Mouse (Mus musculus): Measurements from ENCODE around the gene Eif4a3. TPM values are rescaled to one million over a fixed set of nuclear protein-coding genes. Genes with fewer than 3 reads are reported as not detected.
A peak's percentile ranks its signal among the peaks of the same experiment; 100 is the strongest.
"Not testable (repeated sequence)": the region's sequence is repeated elsewhere in the genome, so short reads cannot be mapped to it uniquely, and the experiment has no call there.

Eif4a3 gene
- polyA plus RNA-seq, 1 experiment from 2014 or later, result 266 TPM

GRCm38 (mm10) chr11:119314252-119314936 is 14.5 kb upstream of the Eif4a3 start:
- WGBS, result 84% methylated on average over 17 of the region's 17 CpGs
- no peak overlapping the region for H3K4me3 ChIP-seq
- ATAC-seq (replicated peaks), result no peak
- H3K4me1 ChIP-seq, result no peaks in the 10 kb centered on the region
- H3K9me3 ChIP-seq, result no peaks in the 10 kb centered on the region
- H3K4me2 ChIP-seq, result no peak overlapping the region
- no peaks in the 10 kb centered on the region for H3K27me3 ChIP-seq (replicated peaks)
- no peak overlapping the region for H3K9ac ChIP-seq
- H3K36me3 ChIP-seq (replicated peaks), result no peaks in the 10 kb centered on the region
- H3K27ac ChIP-seq, result no peak overlapping the region

- Histone ChIP-seq H3K27me3 (replicated peaks) (no peaks in the 10 kb centered on the region), H3K4me2 (no peak overlapping the region), H3K9me3 (no peaks in the 10 kb centered on the region), H3K27ac (no peak overlapping the region), H3K9ac (no peak overlapping the region), H3K4me3 (no peak overlapping the region), H3K36me3 (replicated peaks) (no peaks in the 10 kb centered on the region), H3K4me1 (no peaks in the 10 kb centered on the region)
- no peak for ATAC-seq (replicated peaks)
- 21% methylated on average over 10 of the region's 10 CpGs for WGBS
Measured at GRCm38 (mm10) chr11:119310621-119311020, 10.7 kb upstream of the Eif4a3 start.

GRCm38 (mm10) chr11:119307916-119308315 is 8.0 kb upstream of the Eif4a3 start:
- no peak for ATAC-seq (replicated peaks)
- WGBS, result 32% methylated on average over 11 of the region's 11 CpGs
- Histone ChIP-seq H3K9me3 (no peaks in the 10 kb centered on the region), H3K36me3 (replicated peaks) (no peaks in the 10 kb centered on the region), H3K4me2 (no peak overlapping the region), H3K9ac (no peak overlapping the region), H3K27me3 (replicated peaks) (no peaks in the 10 kb centered on the region), H3K4me3 (no peak overlapping the region), H3K4me1 (no peaks in the 10 kb centered on the region), H3K27ac (no peak overlapping the region)

GRCm38 (mm10) chr11:119307658-119307867 is 7.7 kb upstream of the Eif4a3 start, which contains the start of gene Card14:
Gene Card14, plus strand, starts transcription at chr11:119307768.
- Histone ChIP-seq H3K27ac (no peak within 1 kb of the TSS), H3K36me3 (replicated peaks) (no peaks in the 10 kb centered on the region), H3K4me3 (no peak within 1 kb of the TSS), H3K4me1 (no peaks in the 10 kb centered on the region), H3K4me2 (no peak within 1 kb of the TSS), H3K9ac (no peak within 1 kb of the TSS), H3K9me3 (no peaks in the 10 kb centered on the region), H3K27me3 (replicated peaks) (no peaks in the 10 kb centered on the region)
- no peak for ATAC-seq (replicated peaks)
- WGBS, result 56% methylated on average over 1 of the region's 1 CpGs

GRCm38 (mm10) chr11:119306762-119307657 is 7.1 kb upstream of the Eif4a3 start:
- H3K4me1 ChIP-seq, result no peaks in the 10 kb centered on the region
- H3K4me3 ChIP-seq, result no peak overlapping the region
- no peaks in the 10 kb centered on the region for H3K27me3 ChIP-seq (replicated peaks)
- H3K36me3 ChIP-seq (replicated peaks), result no peaks in the 10 kb centered on the region
- H3K9ac ChIP-seq, result no peak overlapping the region
- no peak for ATAC-seq (replicated peaks)
- no peak overlapping the region for H3K27ac ChIP-seq
- WGBS, result 65% methylated on average over 13 of the region's 13 CpGs
- no peaks in the 10 kb centered on the region for H3K9me3 ChIP-seq
- H3K4me2 ChIP-seq, result no peak overlapping the region

- Histone ChIP-seq H3K36me3 (replicated peaks) (no peaks in the 10 kb centered on the region), H3K9me3 (no peaks in the 10 kb centered on the region), H3K4me2 (no peak overlapping the region), H3K27ac (no peak overlapping the region), H3K4me1 (peaks cover 8% of the 10 kb centered on the region), H3K27me3 (replicated peaks) (no peaks in the 10 kb centered on the region), H3K4me3 (no peak overlapping the region), H3K9ac (no peak overlapping the region)
- WGBS, result 44% methylated on average over 16 of the region's 16 CpGs
- no peak for ATAC-seq (replicated peaks)
Measured at GRCm38 (mm10) chr11:119304904-119305712, 5.2 kb upstream of the Eif4a3 start.

GRCm38 (mm10) chr11:119300986-119301385 is 1.1 kb upstream of the Eif4a3 start:
- 0 out of 2 replicates have a peak overlapping the region, but pooled peaks have one; percentile 96 for H3K9ac ChIP-seq
- H3K27me3 ChIP-seq (replicated peaks), result no peaks in the 10 kb centered on the region
- no peak overlapping the region; the same call in 1 of the 2 replicates for H3K4me3 ChIP-seq
- H3K9me3 ChIP-seq, result no peaks in the 10 kb centered on the region
- 0 out of 2 replicates have a peak overlapping the region, but pooled peaks have one; percentile 99 for H3K27ac ChIP-seq
- 33% methylated on average over 2 of the region's 2 CpGs for WGBS
- no peak for ATAC-seq (replicated peaks)
- H3K36me3 ChIP-seq (replicated peaks), result no peaks in the 10 kb centered on the region
- peaks cover 23% of the 10 kb centered on the region for H3K4me1 ChIP-seq
- peak overlapping the region; percentile 63 for H3K4me2 ChIP-seq

- H3K4me1 ChIP-seq, result peaks cover 23% of the 10 kb centered on the region
- ATAC-seq (replicated peaks), result peak; percentile 25; the same call in 1 of the 2 replicates
- no peaks in the 10 kb centered on the region for H3K36me3 ChIP-seq (replicated peaks)
- peak overlapping the region; percentile 63 for H3K4me2 ChIP-seq
- peak overlapping the region; percentile 97 for H3K4me3 ChIP-seq
- H3K27ac ChIP-seq, result peak overlapping the region; percentile 99
- H3K27me3 ChIP-seq (replicated peaks), result no peaks in the 10 kb centered on the region
- peak overlapping the region; percentile 96 for H3K9ac ChIP-seq
- 1% methylated on average over 31 of the region's 31 CpGs for WGBS
- H3K9me3 ChIP-seq, result no peaks in the 10 kb centered on the region
Measured at GRCm38 (mm10) chr11:119300246-119300935, 502 bp upstream of the Eif4a3 start.

- WGBS, result 11% methylated on average over 7 of the region's 7 CpGs
- H3K27ac ChIP-seq, result no peak overlapping the region; the same call in 1 of the 2 replicates
- peak overlapping the region; percentile 82 for H3K4me2 ChIP-seq
- peak overlapping the region; percentile 96 for H3K9ac ChIP-seq
- H3K27me3 ChIP-seq (replicated peaks), result no peaks in the 10 kb centered on the region
- peak overlapping the region; percentile 97 for H3K4me3 ChIP-seq
- ATAC-seq (replicated peaks), result no peak
- peaks cover 23% of the 10 kb centered on the region for H3K4me1 ChIP-seq
- H3K9me3 ChIP-seq, result no peaks in the 10 kb centered on the region
- H3K36me3 ChIP-seq (replicated peaks), result peaks cover 14% of the 10 kb centered on the region; the same call in 1 of the 2 replicates
Measured at GRCm38 (mm10) chr11:119298917-119299316, 972 bp downstream of the Eif4a3 start.

- Histone ChIP-seq H3K4me3 (no peak overlapping the region), H3K4me1 (peaks cover 23% of the 10 kb centered on the region), H3K27me3 (replicated peaks) (no peaks in the 10 kb centered on the region), H3K9ac (no peak overlapping the region), H3K36me3 (replicated peaks) (peaks cover 23% of the 10 kb centered on the region), H3K27ac (no peak overlapping the region), H3K4me2 (0 out of 2 replicates have a peak overlapping the region, but pooled peaks have one; percentile 82), H3K9me3 (no peaks in the 10 kb centered on the region)
- ATAC-seq (replicated peaks), result no peak
- WGBS, result 91% methylated on average over 6 of the region's 6 CpGs
Measured at GRCm38 (mm10) chr11:119297996-119298395, 1.9 kb downstream of the Eif4a3 start.

- H3K4me1 ChIP-seq; H3K9me3 ChIP-seq; H3K27me3 ChIP-seq (replicated peaks); H3K4me2 ChIP-seq; ATAC-seq (replicated peaks); H3K27ac ChIP-seq; H3K4me3 ChIP-seq; H3K9ac ChIP-seq: not testable (repeated sequence)
- peaks cover 72% of the 10 kb centered on the region for H3K36me3 ChIP-seq (replicated peaks)
- 93% methylated on average over 8 of the region's 8 CpGs for WGBS
Measured at GRCm38 (mm10) chr11:119292861-119293260, 7.0 kb downstream of the Eif4a3 start.

Data from midbrain, embryonic 15.5 days (tissue).